Mouse (Mus musculus) megakaryocyte, embryonic 14.5 days (primary cell): Measurements from ENCODE around the gene Cd200r1. TPM values are rescaled to one million over a fixed set of nuclear protein-coding genes. Genes with fewer than 3 reads are reported as not detected.
A peak's percentile ranks its signal among the peaks of the same experiment; 100 is the strongest.

Experiments used
- H3K27me3 ChIP-seq: replicated peaks from 2 replicates; pipeline ENCODE3; 2012; ENCODE audit warnings: inconsistent platforms
- H3K36me3 ChIP-seq: replicated peaks from 2 replicates; pipeline ENCODE3; 2012; ENCODE audit warnings: low read length, inconsistent platforms, mixed read lengths
- H3K4me1 ChIP-seq: 2 replicates; pipeline ENCODE4 v1.6.1; 2012; ENCODE audit warnings: inconsistent platforms
- H3K4me3 ChIP-seq: replicated peaks from 2 replicates; pipeline ENCODE3; 2012; ENCODE audit warnings: moderate library complexity, mild to moderate bottlenecking, inconsistent platforms
- H3K9me3 ChIP-seq: 2 replicates; pipeline ENCODE4 v1.6.1; 2012; ENCODE audit warnings: inconsistent platforms
- FLI1 ChIP-seq: IDR thresholded peaks from 2 replicates; pipeline ENCODE4 v1.6.1; 2012; ENCODE audit warnings: low read length, inconsistent platforms, mixed read lengths
- GATA1 ChIP-seq: IDR thresholded peaks from 3 replicates; pipeline ENCODE4 v1.6.1; 2012; ENCODE audit warnings: mixed read lengths, low read length, inconsistent platforms, borderline replicate concordance
- polyA plus RNA-seq: library from polyadenylated mRNA; stranded (reverse); fragments of >175 nt; gene quantifications from 2 replicates; pipeline ENCODE4 v1.2.3, GENCODE M21; 2012; ENCODE audit warnings: low replicate concordance; ENCODE audit not compliant: insufficient read depth

The Cd200r1 gene
- polyA plus RNA-seq: 4.1 TPM in 1 of 2 replicates, not detected in the other

- Histone ChIP-seq H3K9me3 (no peaks in the 10 kb centered on the region), H3K36me3 (peaks cover 16% of the 10 kb centered on the region), H3K4me3 (peak within 1 kb of the TSS; percentile 91), H3K4me1 (peaks cover 44% of the 10 kb centered on the region), H3K27me3 (no peaks in the 10 kb centered on the region)
- TF ChIP-seq GATA1 (no peak; the same call in 2 of the 3 replicates), FLI1 (no peak)
These were observed at the start of gene Cd200r1 for GRCm38 (mm10) chr16:44765555-44766319. Cd200r1 (plus strand) TSS chr16:44765736.

GRCm38 (mm10) chr16:44716305-44717140 is 49.0 kb upstream of the Cd200r1 start:
- H3K4me3 ChIP-seq: no peak overlapping the region
- H3K9me3 ChIP-seq: no peaks in the 10 kb centered on the region
- TF ChIP-seq GATA1 (no peak), FLI1 (no peak)
- no peaks in the 10 kb centered on the region for H3K4me1 ChIP-seq
- H3K27me3 ChIP-seq: no peaks in the 10 kb centered on the region
- peaks cover 25% of the 10 kb centered on the region for H3K36me3 ChIP-seq

GRCm38 (mm10) chr16:44717141-44717634 is 48.3 kb upstream of the Cd200r1 start:
- H3K9me3 ChIP-seq: no peaks in the 10 kb centered on the region
- no peak overlapping the region for H3K4me3 ChIP-seq
- peaks cover 25% of the 10 kb centered on the region for H3K36me3 ChIP-seq
- TF ChIP-seq FLI1: no peak
- no peak for TF ChIP-seq GATA1
- no peaks in the 10 kb centered on the region for H3K27me3 ChIP-seq
- no peaks in the 10 kb centered on the region for H3K4me1 ChIP-seq

- Histone ChIP-seq H3K36me3 (peaks cover 25% of the 10 kb centered on the region), H3K4me3 (no peak overlapping the region), H3K9me3 (no peaks in the 10 kb centered on the region), H3K27me3 (no peaks in the 10 kb centered on the region), H3K4me1 (peaks cover 5% of the 10 kb centered on the region)
- TF ChIP-seq FLI1 (no peak), GATA1 (no peak)
These were observed 47.7 kb upstream of the Cd200r1 start for GRCm38 (mm10) chr16:44717838-44718237.

- H3K4me3 ChIP-seq: no peak overlapping the region
- H3K27me3 ChIP-seq: no peaks in the 10 kb centered on the region
- no peaks in the 10 kb centered on the region for H3K9me3 ChIP-seq
- TF ChIP-seq GATA1 (no peak), FLI1 (no peak)
- peaks cover 25% of the 10 kb centered on the region for H3K36me3 ChIP-seq
- H3K4me1 ChIP-seq: peaks cover 14% of the 10 kb centered on the region
These were observed 46.2 kb upstream of the Cd200r1 start for GRCm38 (mm10) chr16:44719349-44719748.

GRCm38 (mm10) chr16:44720518-44720917 is 45.0 kb upstream of the Cd200r1 start:
- TF ChIP-seq GATA1 (no peak), FLI1 (no peak)
- Histone ChIP-seq H3K4me3 (no peak overlapping the region), H3K27me3 (no peaks in the 10 kb centered on the region), H3K36me3 (peaks cover 25% of the 10 kb centered on the region), H3K9me3 (no peaks in the 10 kb centered on the region), H3K4me1 (peaks cover 22% of the 10 kb centered on the region)

GRCm38 (mm10) chr16:44722666-44723065 is 42.9 kb upstream of the Cd200r1 start:
- Histone ChIP-seq H3K9me3 (no peaks in the 10 kb centered on the region), H3K36me3 (peaks cover 29% of the 10 kb centered on the region), H3K27me3 (no peaks in the 10 kb centered on the region), H3K4me3 (no peak overlapping the region), H3K4me1 (peaks cover 41% of the 10 kb centered on the region)
- TF ChIP-seq GATA1 (no peak), FLI1 (no peak)

- peak within 1 kb of the TSS; percentile 95 for H3K4me3 ChIP-seq
These were observed 41.3 kb upstream of the Cd200r1 start, which contains the start of gene Nepro for GRCm38 (mm10) chr16:44724083-44724787. Nepro (plus strand) TSS chr16:44724301.

GRCm38 (mm10) chr16:44724847-44725246 is 40.7 kb upstream of the Cd200r1 start:
- Histone ChIP-seq H3K4me3 (peak overlapping the region; percentile 95), H3K36me3 (peaks cover 32% of the 10 kb centered on the region), H3K4me1 (peaks cover 61% of the 10 kb centered on the region), H3K27me3 (no peaks in the 10 kb centered on the region), H3K9me3 (no peaks in the 10 kb centered on the region)
- no peak for TF ChIP-seq FLI1
- no peak for TF ChIP-seq GATA1

More at GRCm38 (mm10) chr16:44724083-44724787, 41.3 kb upstream of the Cd200r1 start, which contains the start of gene Nepro:
- no peak for TF ChIP-seq FLI1
- no peak for TF ChIP-seq GATA1
- H3K9me3 ChIP-seq: no peaks in the 10 kb centered on the region
- H3K27me3 ChIP-seq: no peaks in the 10 kb centered on the region
- H3K36me3 ChIP-seq: peaks cover 32% of the 10 kb centered on the region
- H3K4me1 ChIP-seq: peaks cover 57% of the 10 kb centered on the region
